Mouse (Mus musculus) embryonic fibroblast, embryonic 13.5 days (primary cell): ENCODE measurements around the gene Rbms3.

ENCODE experiments used
- CTCF ChIP-seq: IDR thresholded peaks from 2 replicates; pipeline ENCODE4 v1.5.1; 2011; ENCODE audit warnings: mild to moderate bottlenecking, control low read depth, low read length, moderate library complexity, borderline replicate concordance; ENCODE audit not compliant: insufficient read depth
- POLR2A ChIP-seq: IDR thresholded peaks from 2 replicates; pipeline ENCODE4 v1.6.1; 2011; ENCODE audit warnings: low read depth, mild to moderate bottlenecking, control low read depth, low read length, moderate library complexity

DNA sequence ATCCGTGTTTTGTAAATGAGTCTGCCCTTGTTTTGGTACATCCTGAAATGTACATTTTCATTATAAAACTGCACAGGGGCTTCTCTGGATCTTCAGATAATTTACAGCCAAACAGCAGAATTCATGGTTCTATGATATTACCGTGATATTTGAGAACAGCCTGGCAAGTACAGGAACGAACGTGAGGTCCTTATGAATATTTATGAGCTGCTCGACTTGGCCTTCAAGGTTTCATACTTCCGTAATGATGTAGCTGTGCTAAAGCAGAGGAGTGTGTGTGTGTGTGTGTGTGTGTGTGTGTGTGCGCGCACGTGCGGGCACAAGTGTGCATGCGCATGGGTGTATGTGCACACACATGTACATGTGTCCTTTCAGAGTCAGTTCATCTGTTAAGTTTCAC lies 316.1 kb downstream of the Rbms3 start:
- TF ChIP-seq CTCF: no peak
- TF ChIP-seq POLR2A: no peak
